Mouse (Mus musculus): ENCODE results near the gene Il9r. TPM values are rescaled to one million over a fixed set of nuclear protein-coding genes. Genes with fewer than 3 reads are reported as not detected.

Gene Il9r
- total RNA-seq (2012; rRNA removed), result 0.13 and 0.21 TPM in 2 replicates

DNA sequence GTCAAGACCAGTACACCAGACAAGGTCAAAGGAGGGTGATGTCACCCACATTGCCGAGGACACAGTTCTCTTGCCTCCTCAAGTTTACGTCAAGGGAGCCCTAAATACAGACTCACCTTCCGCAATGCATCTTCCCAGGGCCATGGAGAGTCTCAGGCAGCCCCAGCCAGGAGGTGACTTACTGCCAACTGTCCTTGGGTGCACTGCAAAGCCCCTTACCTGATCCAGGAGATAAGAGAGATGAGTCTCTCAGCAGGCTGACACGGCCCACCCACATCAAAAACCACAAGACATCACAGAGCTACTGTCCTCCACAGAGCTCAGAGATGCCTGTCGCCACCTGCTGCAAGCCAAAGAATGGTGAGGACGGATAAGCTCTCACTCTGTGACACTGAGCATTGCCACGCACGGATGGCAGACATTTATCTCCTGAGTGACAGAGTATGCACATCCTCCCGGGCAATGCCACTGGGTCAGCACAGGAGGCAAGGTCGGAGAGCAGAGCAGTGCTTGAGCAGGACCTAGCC lies at the start of gene Il9r:
Il9r (minus strand) TSS at position 205 of the 527 bp plus-strand sequence.
- TF ChIP-seq ZC3H11A (IDR thresholded peaks at IDR 0.05; ENCODE audit: borderline replicate concordance, low read depth, low read length) (no peak), MAFK (IDR thresholded peaks at IDR 0.05; ENCODE audit: insufficient read depth, low read depth, low read length) (no peak), HCFC1 (IDR thresholded peaks at IDR 0.05; ENCODE audit: borderline replicate concordance, insufficient read depth, low read length) (no peak), ZNF384 (IDR thresholded peaks at IDR 0.05; ENCODE audit: low read depth, low read length) (no peak), CHD2 (IDR thresholded peaks at IDR 0.05; ENCODE audit: low read depth, low read length) (no peak)
- Histone ChIP-seq H3K27ac (ENCODE audit: insufficient read depth, low read depth, low read length, poor library complexity, severe bottlenecking) (no peak within 1 kb of the TSS), H3K4me3 (ENCODE audit: insufficient read depth in 1 of 2, low read depth in 1 of 2, low read length in 2 of 2, poor library complexity in 1 of 2, severe bottlenecking in 1 of 2) (no peak within 1 kb of the TSS), H3K36me3 (ENCODE audit: control insufficient read depth, insufficient read depth, low read length, poor library complexity, severe bottlenecking) (no peaks in the 10 kb centered on the region), H3K9me3 (ENCODE audit: control insufficient read depth, insufficient read depth, low read depth, low read length) (no peaks in the 10 kb centered on the region), H3K9ac (ENCODE audit: insufficient read depth, low read depth, low read length, poor library complexity, severe bottlenecking) (no peak within 1 kb of the TSS), H3K4me1 (ENCODE audit: control insufficient read depth in 2 of 2, insufficient read depth in 2 of 2, low read length in 2 of 2, poor library complexity in 1 of 2) (peaks cover 0 to 6% of the 10 kb centered on the region in 2 experiments; a peak in 1 of 4 replicates)
- DNase-seq (ENCODE audit: low read depth, low spot score), result no peak
- in situ Hi-C loops (cut with MboI; ENCODE audit: low sequenced_read_pairs in 2 of 2, unreplicated experiment in 2 of 2), result no loop called here

DNA sequence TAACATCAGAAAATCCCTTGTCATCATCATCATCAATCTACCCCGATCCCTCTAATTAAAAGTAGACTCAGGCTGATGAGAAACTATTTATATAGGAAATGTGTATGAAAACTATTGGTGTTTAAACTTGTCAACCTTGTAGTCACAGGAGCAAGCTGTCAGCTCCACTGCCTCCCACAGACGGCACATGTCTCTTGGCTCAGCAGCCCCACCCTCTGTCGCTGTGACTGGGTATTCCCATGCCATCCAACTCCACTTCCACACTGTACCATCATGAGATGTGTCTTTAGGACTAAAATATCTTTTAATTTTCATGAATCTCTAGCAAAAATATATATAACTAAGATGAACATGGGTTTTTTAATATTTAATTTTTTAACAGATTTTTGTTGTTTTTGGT lies 48.3 kb upstream of the Il9r start:
- peaks cover 0 to 2% of the 10 kb centered on the region in 2 experiments; a peak in 1 of 4 replicates for H3K4me1 ChIP-seq (ENCODE audit: control insufficient read depth in 2 of 2, insufficient read depth in 2 of 2, low read length in 2 of 2, poor library complexity in 1 of 2)
- no peak overlapping the region for H3K27ac ChIP-seq (ENCODE audit: insufficient read depth, low read depth, low read length, poor library complexity, severe bottlenecking)
- no peaks in the 10 kb centered on the region for H3K9me3 ChIP-seq (ENCODE audit: control insufficient read depth, insufficient read depth, low read depth, low read length)
- no peak for TF ChIP-seq HCFC1 (IDR thresholded peaks at IDR 0.05; ENCODE audit: borderline replicate concordance, insufficient read depth, low read length)
- no peak for TF ChIP-seq MAFK (IDR thresholded peaks at IDR 0.05; ENCODE audit: insufficient read depth, low read depth, low read length)
- TF ChIP-seq ZC3H11A (IDR thresholded peaks at IDR 0.05; ENCODE audit: borderline replicate concordance, low read depth, low read length), result no peak
- no peak for TF ChIP-seq ZNF384 (IDR thresholded peaks at IDR 0.05; ENCODE audit: low read depth, low read length)
- no peak for TF ChIP-seq CHD2 (IDR thresholded peaks at IDR 0.05; ENCODE audit: low read depth, low read length)
- no peak overlapping the region for H3K4me3 ChIP-seq (ENCODE audit: insufficient read depth in 1 of 2, low read depth in 1 of 2, low read length in 2 of 2, poor library complexity in 1 of 2, severe bottlenecking in 1 of 2)
- H3K9ac ChIP-seq (ENCODE audit: insufficient read depth, low read depth, low read length, poor library complexity, severe bottlenecking), result no peak overlapping the region
- in situ Hi-C loops (cut with MboI; ENCODE audit: low sequenced_read_pairs in 2 of 2, unreplicated experiment in 2 of 2), result no loop called here
- H3K36me3 ChIP-seq (ENCODE audit: control insufficient read depth, insufficient read depth, low read length, poor library complexity, severe bottlenecking), result peaks cover 17% of the 10 kb centered on the region
- DNase-seq (ENCODE audit: low read depth, low spot score), result no peak

DNA sequence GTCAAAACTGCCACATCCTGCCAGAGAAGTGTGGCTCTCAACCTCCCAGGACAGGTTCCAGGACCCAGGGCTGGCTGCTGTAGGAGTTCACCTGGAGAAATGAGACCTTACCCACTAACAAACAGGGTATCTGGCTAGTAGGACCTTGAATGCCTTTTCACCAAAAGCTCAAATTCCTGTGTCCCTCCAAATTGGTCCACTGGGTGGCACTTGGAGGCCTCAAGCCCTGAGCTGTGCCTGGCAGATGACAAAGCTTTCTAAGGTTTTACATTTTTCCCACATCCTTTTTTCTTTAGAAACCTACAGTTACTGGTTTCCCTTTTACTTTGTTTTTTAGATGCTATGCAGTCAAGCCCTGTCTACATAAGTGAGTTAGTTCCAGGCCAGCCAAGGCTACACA lies 47.0 kb upstream of the Il9r start:
- Histone ChIP-seq H3K36me3 (ENCODE audit: control insufficient read depth, insufficient read depth, low read length, poor library complexity, severe bottlenecking) (peaks cover 15% of the 10 kb centered on the region; the same call in 1 of the 2 replicates), H3K4me3 (ENCODE audit: insufficient read depth in 1 of 2, low read depth in 1 of 2, low read length in 2 of 2, poor library complexity in 1 of 2, severe bottlenecking in 1 of 2) (no peak overlapping the region), H3K27ac (ENCODE audit: insufficient read depth, low read depth, low read length, poor library complexity, severe bottlenecking) (no peak overlapping the region), H3K9ac (ENCODE audit: insufficient read depth, low read depth, low read length, poor library complexity, severe bottlenecking) (no peak overlapping the region), H3K4me1 (ENCODE audit: control insufficient read depth in 2 of 2, insufficient read depth in 2 of 2, low read length in 2 of 2, poor library complexity in 1 of 2) (peaks cover 0 to 2% of the 10 kb centered on the region in 2 experiments; a peak in 1 of 4 replicates), H3K9me3 (ENCODE audit: control insufficient read depth, insufficient read depth, low read depth, low read length) (no peaks in the 10 kb centered on the region)
- TF ChIP-seq CHD2 (IDR thresholded peaks at IDR 0.05; ENCODE audit: low read depth, low read length) (no peak), ZC3H11A (IDR thresholded peaks at IDR 0.05; ENCODE audit: borderline replicate concordance, low read depth, low read length) (no peak), ZNF384 (IDR thresholded peaks at IDR 0.05; ENCODE audit: low read depth, low read length) (no peak), HCFC1 (IDR thresholded peaks at IDR 0.05; ENCODE audit: borderline replicate concordance, insufficient read depth, low read length) (no peak), MAFK (IDR thresholded peaks at IDR 0.05; ENCODE audit: insufficient read depth, low read depth, low read length) (no peak)
- no peak for DNase-seq (ENCODE audit: low read depth, low spot score)
- in situ Hi-C loops (cut with MboI; ENCODE audit: low sequenced_read_pairs in 2 of 2, unreplicated experiment in 2 of 2), result no loop called here

DNA sequence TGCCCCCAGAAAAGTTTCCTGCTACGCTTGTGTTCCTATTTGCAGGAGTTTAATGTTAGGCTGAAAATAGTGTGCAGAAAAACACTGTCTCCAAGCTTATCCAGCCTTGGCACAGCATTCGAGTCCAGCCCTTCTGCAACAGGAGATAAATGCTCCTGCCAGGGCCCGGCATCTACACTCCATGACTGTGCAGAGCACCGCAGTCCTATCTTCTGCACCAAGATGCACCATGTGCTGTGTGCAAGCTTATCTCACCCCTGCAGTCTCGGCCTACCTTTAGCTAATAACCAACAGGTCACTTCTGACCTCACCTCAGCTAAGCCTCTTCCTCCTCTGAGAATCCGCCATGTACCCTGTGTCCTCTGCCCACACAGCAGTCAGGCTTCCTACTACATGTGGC lies 45.5 kb upstream of the Il9r start:
- DNase-seq (ENCODE audit: low read depth, low spot score), result no peak
- peaks cover 15% of the 10 kb centered on the region; the same call in 1 of the 2 replicates for H3K36me3 ChIP-seq (ENCODE audit: control insufficient read depth, insufficient read depth, low read length, poor library complexity, severe bottlenecking)
- in situ Hi-C loops (cut with MboI; ENCODE audit: low sequenced_read_pairs in 2 of 2, unreplicated experiment in 2 of 2), result no loop called here
- no peak overlapping the region for H3K4me3 ChIP-seq (ENCODE audit: insufficient read depth in 1 of 2, low read depth in 1 of 2, low read length in 2 of 2, poor library complexity in 1 of 2, severe bottlenecking in 1 of 2)
- H3K27ac ChIP-seq (ENCODE audit: insufficient read depth, low read depth, low read length, poor library complexity, severe bottlenecking), result no peak overlapping the region
- H3K9me3 ChIP-seq (ENCODE audit: control insufficient read depth, insufficient read depth, low read depth, low read length), result no peaks in the 10 kb centered on the region
- no peak for TF ChIP-seq ZC3H11A (IDR thresholded peaks at IDR 0.05; ENCODE audit: borderline replicate concordance, low read depth, low read length)
- no peak for TF ChIP-seq HCFC1 (IDR thresholded peaks at IDR 0.05; ENCODE audit: borderline replicate concordance, insufficient read depth, low read length)
- no peak for TF ChIP-seq ZNF384 (IDR thresholded peaks at IDR 0.05; ENCODE audit: low read depth, low read length)
- TF ChIP-seq MAFK (IDR thresholded peaks at IDR 0.05; ENCODE audit: insufficient read depth, low read depth, low read length), result no peak
- no peak for TF ChIP-seq CHD2 (IDR thresholded peaks at IDR 0.05; ENCODE audit: low read depth, low read length)
- H3K4me1 ChIP-seq (ENCODE audit: control insufficient read depth in 2 of 2, insufficient read depth in 2 of 2, low read length in 2 of 2, poor library complexity in 1 of 2), result peaks cover 0 to 2% of the 10 kb centered on the region in 2 experiments; a peak in 1 of 4 replicates
- H3K9ac ChIP-seq (ENCODE audit: insufficient read depth, low read depth, low read length, poor library complexity, severe bottlenecking), result no peak overlapping the region
